Mouse (Mus musculus) heart, embryonic 16.5 days (tissue): ENCODE results near the gene Sugp1. TPM values are rescaled to one million over a fixed set of nuclear protein-coding genes. Genes with fewer than 3 reads are reported as not detected.

Experiments used
- ATAC-seq: fragments of 200-750 bp; cut with Nextera tagmentation; replicated peaks from 2 replicates; pipeline ENCODE4 v1.8.0; 2017; ENCODE audit warnings: moderate number of reproducible peaks; ENCODE audit not compliant: insufficient read depth, low FRiP score; ENCODE audit errors: extremely low read depth
- H3K27ac ChIP-seq: fragments of 300-500 bp; sonication (generic); 2 replicates; pipeline ENCODE4 v1.5.1; 2014; ENCODE audit warnings: mild to moderate bottlenecking, low read length, control low read depth, moderate library complexity
- H3K27me3 ChIP-seq: fragments of 300-500 bp; sonication (generic); 2 replicates; pipeline ENCODE4 v1.6.1; 2014; ENCODE audit warnings: low read length, mixed read lengths; ENCODE audit not compliant: control insufficient read depth, insufficient read depth
- H3K36me3 ChIP-seq: fragments of 300-500 bp; sonication (generic); 2 replicates; pipeline ENCODE4 v1.6.1; 2014; ENCODE audit not compliant: control insufficient read depth, insufficient read depth
- H3K4me1 ChIP-seq: fragments of 300-500 bp; sonication (generic); 2 replicates; pipeline ENCODE4 v1.6.1; 2014; ENCODE audit warnings: low read length, mixed read lengths; ENCODE audit not compliant: control insufficient read depth, insufficient read depth
- H3K4me2 ChIP-seq: fragments of 300-500 bp; sonication (generic); 2 replicates; pipeline ENCODE4 v1.6.1; 2014; ENCODE audit warnings: low read depth, mild to moderate bottlenecking, control low read depth, low read length
- H3K4me3 ChIP-seq: fragments of 300-500 bp; sonication (generic); 2 replicates; pipeline ENCODE4 v1.5.1; 2014; ENCODE audit warnings: mild to moderate bottlenecking, control low read depth, low read length
- H3K9ac ChIP-seq: fragments of 300-500 bp; sonication (generic); 2 replicates; pipeline ENCODE4 v1.6.1; 2014; ENCODE audit warnings: low read length, control low read depth
- H3K9me3 ChIP-seq: fragments of 300-500 bp; sonication (generic); replicated peaks from 2 replicates; pipeline ENCODE4 v1.6.1; 2016; ENCODE audit warnings: low read length; ENCODE audit not compliant: control insufficient read depth
- WGBS: fragments of 180-500 bp; shearing (Covaris S2); extraction: QIAGEN DNeasy Blood & Tissue Kit; methylation state at CpG from one replicate; pipeline ENCODE4 v1.1.7; 2014; 5-methylcytosine and 5-hydroxymethylcytosine counted together
- polyA plus RNA-seq: library from polyadenylated mRNA; unstranded; fragments of >200 nt; fragmentation: Nextera tagmentation; extraction: Ambion mirVana; gene quantifications from 2 replicates; pipeline ENCODE4 v1.2.1, GENCODE M21; 2015

Gene Sugp1
- polyA plus RNA-seq, 1 experiment from 2014 or later = 30.4 TPM

- Histone ChIP-seq H3K4me3 (no peak overlapping the region), H3K9ac (no peak overlapping the region), H3K4me2 (no peak overlapping the region), H3K27ac (no peak overlapping the region), H3K36me3 (no peaks in the 10 kb centered on the region), H3K9me3 (no peaks in the 10 kb centered on the region), H3K27me3 (peaks cover 59% of the 10 kb centered on the region), H3K4me1 (no peaks in the 10 kb centered on the region)
- WGBS = 49% methylated on average over 23 of the region's 23 CpGs
- no peak for ATAC-seq
Observed at GRCm38 (mm10) chr8:70111192-70111795, 68.7 kb downstream of the Sugp1 start.

GRCm38 (mm10) chr8:70112401-70113016, 69.9 kb downstream of the Sugp1 start:
- H3K4me2 ChIP-seq = no peak overlapping the region
- no peaks in the 10 kb centered on the region for H3K9me3 ChIP-seq
- no peaks in the 10 kb centered on the region for H3K4me1 ChIP-seq
- no peak overlapping the region for H3K27ac ChIP-seq
- no peak for ATAC-seq
- peaks cover 71% of the 10 kb centered on the region for H3K27me3 ChIP-seq
- no peak overlapping the region for H3K9ac ChIP-seq
- H3K36me3 ChIP-seq = no peaks in the 10 kb centered on the region
- H3K4me3 ChIP-seq = no peak overlapping the region
- WGBS = 8% methylated on average over 43 of the region's 43 CpGs

GRCm38 (mm10) chr8:70114488-70114887, 71.9 kb downstream of the Sugp1 start:
- peaks cover 90% of the 10 kb centered on the region for H3K27me3 ChIP-seq
- 18% methylated on average over 6 of the region's 6 CpGs for WGBS
- H3K4me3 ChIP-seq = no peak overlapping the region
- no peaks in the 10 kb centered on the region for H3K4me1 ChIP-seq
- no peaks in the 10 kb centered on the region for H3K36me3 ChIP-seq
- no peak overlapping the region for H3K4me2 ChIP-seq
- ATAC-seq = no peak
- no peak overlapping the region for H3K9ac ChIP-seq
- no peak overlapping the region for H3K27ac ChIP-seq
- H3K9me3 ChIP-seq = no peaks in the 10 kb centered on the region

- H3K36me3 ChIP-seq = no peaks in the 10 kb centered on the region
- H3K9me3 ChIP-seq = no peaks in the 10 kb centered on the region
- no peak overlapping the region for H3K9ac ChIP-seq
- no peak overlapping the region for H3K4me2 ChIP-seq
- H3K4me3 ChIP-seq = no peak overlapping the region
- 65% methylated on average over 13 of the region's 13 CpGs for WGBS
- peaks cover 93% of the 10 kb centered on the region for H3K27me3 ChIP-seq
- H3K4me1 ChIP-seq = no peaks in the 10 kb centered on the region
- no peak overlapping the region for H3K27ac ChIP-seq
- ATAC-seq = no peak
Observed at GRCm38 (mm10) chr8:70114892-70115291, 72.3 kb downstream of the Sugp1 start.

GRCm38 (mm10) chr8:70117611-70118010, 75.0 kb downstream of the Sugp1 start:
- Histone ChIP-seq H3K4me2 (no peak overlapping the region), H3K27ac (no peak overlapping the region), H3K4me3 (no peak overlapping the region), H3K9me3 (no peaks in the 10 kb centered on the region), H3K4me1 (no peaks in the 10 kb centered on the region), H3K27me3 (peaks cover 77% of the 10 kb centered on the region), H3K9ac (no peak overlapping the region), H3K36me3 (no peaks in the 10 kb centered on the region)
- 7% methylated on average over 9 of the region's 9 CpGs for WGBS
- no peak for ATAC-seq

GRCm38 (mm10) chr8:70118726-70119700, 76.4 kb downstream of the Sugp1 start:
- Histone ChIP-seq H3K27ac (no peak overlapping the region), H3K4me1 (no peaks in the 10 kb centered on the region), H3K4me2 (no peak overlapping the region), H3K4me3 (no peak overlapping the region), H3K36me3 (no peaks in the 10 kb centered on the region), H3K27me3 (peaks cover 64% of the 10 kb centered on the region), H3K9ac (no peak overlapping the region), H3K9me3 (no peaks in the 10 kb centered on the region)
- 13% methylated on average over 17 of the region's 17 CpGs for WGBS
- ATAC-seq = no peak

- ATAC-seq = 0 out of 2 replicates have a peak, but pooled peaks have one; percentile 33
- Histone ChIP-seq H3K4me3 (no peak within 1 kb of the TSS), H3K9me3 (no peaks in the 10 kb centered on the region), H3K27ac (no peak within 1 kb of the TSS), H3K4me1 (no peaks in the 10 kb centered on the region), H3K36me3 (no peaks in the 10 kb centered on the region), H3K9ac (no peak within 1 kb of the TSS), H3K27me3 (peaks cover 54% of the 10 kb centered on the region), H3K4me2 (no peak within 1 kb of the TSS; the same call in 1 of the 2 replicates)
- 4% methylated on average over 19 of the region's 19 CpGs for WGBS
Observed at GRCm38 (mm10) chr8:70120667-70121066, 78.1 kb downstream of the Sugp1 start, which contains the start of gene Ncan. TSS of gene Ncan (minus strand) at chr8:70120873.
